Mouse (Mus musculus) limb, embryonic 11.5 days (tissue): ENCODE data around the gene Fam131a. TPM values are rescaled to one million over a fixed set of nuclear protein-coding genes. Genes with fewer than 3 reads are reported as not detected.

Experiments
- ATAC-seq: fragments of 200-750 bp; cut with Nextera tagmentation; 2 replicates; pipeline ENCODE4 v1.8.0; 2017; ENCODE audit warnings: low read depth; ENCODE audit not compliant: insufficient number of reproducible peaks, low FRiP score, low TSS enrichment
- DNase-seq: peaks from one replicate; pipeline ENCODE4 v3.0.0-alpha.2; 2015; ENCODE audit warnings: low spot score
- H3K27ac ChIP-seq: fragments of 300-500 bp; sonication (generic); replicated peaks from 2 replicates; pipeline ENCODE4 v1.5.1; 2014; ENCODE audit warnings: low read depth, mild to moderate bottlenecking, low read length
- H3K27me3 ChIP-seq: fragments of 300-500 bp; sonication (generic); 2 replicates; pipeline ENCODE4 v1.6.1; 2014; ENCODE audit warnings: mild to moderate bottlenecking, low read length, mixed read lengths; ENCODE audit not compliant: control insufficient read depth, insufficient read depth
- H3K36me3 ChIP-seq: fragments of 300-500 bp; sonication (generic); 2 replicates; pipeline ENCODE4 v1.6.1; 2014; ENCODE audit warnings: mild to moderate bottlenecking, low read length, moderate library complexity, mixed read lengths; ENCODE audit not compliant: control insufficient read depth, insufficient read depth
- H3K4me1 ChIP-seq: fragments of 300-500 bp; sonication (generic); 2 replicates; pipeline ENCODE4 v1.6.1; 2014; ENCODE audit warnings: low read length, mixed read lengths; ENCODE audit not compliant: control insufficient read depth, insufficient read depth
- H3K4me2 ChIP-seq: fragments of 300-500 bp; sonication (generic); 2 replicates; pipeline ENCODE4 v1.6.1; 2014; ENCODE audit warnings: low read depth, mild to moderate bottlenecking, moderate library complexity; ENCODE audit not compliant: severe bottlenecking
- H3K4me3 ChIP-seq: fragments of 300-500 bp; sonication (generic); 2 replicates; pipeline ENCODE4 v1.5.1; 2014; ENCODE audit warnings: low read depth, low read length
- H3K9ac ChIP-seq: fragments of 300-500 bp; sonication (generic); 2 replicates; pipeline ENCODE4 v1.6.1; 2014; ENCODE audit warnings: mild to moderate bottlenecking, low read length
- H3K9me3 ChIP-seq: fragments of 300-500 bp; sonication (generic); 2 replicates; pipeline ENCODE4 v1.6.1; 2016; ENCODE audit warnings: low read length; ENCODE audit not compliant: control insufficient read depth
- WGBS: fragments of 180-500 bp; shearing (Covaris S2); extraction: QIAGEN DNeasy Blood & Tissue Kit; methylation state at CpG from one replicate; pipeline ENCODE4 v1.1.7; 2014; 5-methylcytosine and 5-hydroxymethylcytosine counted together
- polyA plus RNA-seq: library from polyadenylated mRNA; unstranded; fragments of >200 nt; fragmentation: Nextera tagmentation; extraction: Ambion mirVana; gene quantifications from 2 replicates; pipeline ENCODE4 v1.2.1, GENCODE M21; 2014

The Fam131a gene
- polyA plus RNA-seq, 1 experiment from 2014 or later = 3.5 TPM

- no peak overlapping the region for H3K27ac ChIP-seq
- no peak overlapping the region for H3K4me3 ChIP-seq
- H3K27me3 ChIP-seq = no peaks in the 10 kb centered on the region
- no peak overlapping the region for H3K4me2 ChIP-seq
- ATAC-seq (peak; percentile 15; the same call in 1 of the 2 replicates), DNase-seq (peak; percentile 87)
- no peak overlapping the region for H3K9ac ChIP-seq
- peaks cover 17% of the 10 kb centered on the region for H3K36me3 ChIP-seq
- H3K4me1 ChIP-seq = peaks cover under 1% of the 10 kb centered on the region; the same call in 1 of the 2 replicates
- H3K9me3 ChIP-seq = no peaks in the 10 kb centered on the region
- 77% methylated on average over 19 of the region's 19 CpGs for WGBS
Observed at GRCm38 (mm10) chr16:20708939-20709734, 16.1 kb downstream of the Fam131a start.

- Histone ChIP-seq H3K27me3 (no peaks in the 10 kb centered on the region), H3K27ac (no peak overlapping the region), H3K4me3 (no peak overlapping the region), H3K4me2 (no peak overlapping the region), H3K4me1 (peaks cover 9% of the 10 kb centered on the region), H3K9me3 (no peaks in the 10 kb centered on the region), H3K36me3 (peaks cover 17% of the 10 kb centered on the region), H3K9ac (no peak overlapping the region)
- DNase-seq (no peak), ATAC-seq (no peak)
- WGBS = 91% methylated on average over 11 of the region's 11 CpGs
Observed at GRCm38 (mm10) chr16:20710370-20710769, 17.3 kb downstream of the Fam131a start.

GRCm38 (mm10) chr16:20710810-20711209 is 17.8 kb downstream of the Fam131a start:
- H3K4me2 ChIP-seq = no peak overlapping the region
- H3K4me3 ChIP-seq = no peak overlapping the region
- H3K9me3 ChIP-seq = no peaks in the 10 kb centered on the region
- no peaks in the 10 kb centered on the region for H3K27me3 ChIP-seq
- H3K9ac ChIP-seq = no peak overlapping the region
- DNase-seq (no peak), ATAC-seq (no peak)
- H3K27ac ChIP-seq = no peak overlapping the region
- H3K36me3 ChIP-seq = peaks cover 17% of the 10 kb centered on the region
- 83% methylated on average over 4 of the region's 4 CpGs for WGBS
- peaks cover 9% of the 10 kb centered on the region for H3K4me1 ChIP-seq

GRCm38 (mm10) chr16:20712190-20712589 is 19.1 kb downstream of the Fam131a start:
- Histone ChIP-seq H3K27me3 (no peaks in the 10 kb centered on the region), H3K4me2 (no peak overlapping the region), H3K4me3 (no peak overlapping the region), H3K36me3 (peaks cover 17% of the 10 kb centered on the region), H3K9me3 (no peaks in the 10 kb centered on the region), H3K9ac (no peak overlapping the region), H3K4me1 (peaks cover 16% of the 10 kb centered on the region), H3K27ac (no peak overlapping the region)
- ATAC-seq = no peak
- DNase-seq = no peak
- WGBS = 72% methylated on average over 9 of the region's 9 CpGs

- H3K27ac ChIP-seq = no peak overlapping the region
- DNase-seq (no peak), ATAC-seq (no peak)
- no peaks in the 10 kb centered on the region for H3K9me3 ChIP-seq
- H3K4me2 ChIP-seq = no peak overlapping the region
- H3K4me3 ChIP-seq = no peak overlapping the region
- no peaks in the 10 kb centered on the region for H3K27me3 ChIP-seq
- WGBS = 88% methylated on average over 7 of the region's 7 CpGs
- H3K9ac ChIP-seq = no peak overlapping the region
- H3K4me1 ChIP-seq = peaks cover 16% of the 10 kb centered on the region
- H3K36me3 ChIP-seq = peaks cover 17% of the 10 kb centered on the region
Observed at GRCm38 (mm10) chr16:20712889-20713288, 19.8 kb downstream of the Fam131a start.

- H3K27me3 ChIP-seq = no peaks in the 10 kb centered on the region
- ATAC-seq (no peak), DNase-seq (no peak)
- H3K36me3 ChIP-seq = peaks cover 14% of the 10 kb centered on the region
- no peak overlapping the region for H3K27ac ChIP-seq
- peaks cover 22% of the 10 kb centered on the region for H3K4me1 ChIP-seq
- no peaks in the 10 kb centered on the region for H3K9me3 ChIP-seq
- 45% methylated on average over 11 of the region's 11 CpGs for WGBS
- H3K9ac ChIP-seq = no peak overlapping the region
- peak overlapping the region; percentile 72 for H3K4me2 ChIP-seq
- H3K4me3 ChIP-seq = peak overlapping the region; percentile 49; the same call in 1 of the 2 replicates
Observed at GRCm38 (mm10) chr16:20714307-20715080, 21.5 kb downstream of the Fam131a start.

- no peak for DNase-seq
- no peak overlapping the region for H3K27ac ChIP-seq
Observed at GRCm38 (mm10) chr16:20715161-20715560, 22.1 kb downstream of the Fam131a start.

GRCm38 (mm10) chr16:20715566-20715965 is 22.5 kb downstream of the Fam131a start:
- ATAC-seq = no peak; the same call in 1 of the 2 replicates
- no peak for DNase-seq
- Histone ChIP-seq H3K4me3 (peak overlapping the region; percentile 49), H3K4me1 (peaks cover 22% of the 10 kb centered on the region), H3K36me3 (peaks cover 9% of the 10 kb centered on the region; the same call in 1 of the 2 replicates), H3K9ac (peak overlapping the region; percentile 70), H3K27me3 (no peaks in the 10 kb centered on the region), H3K4me2 (peak overlapping the region; percentile 72), H3K27ac (peak overlapping the region; percentile 68), H3K9me3 (no peaks in the 10 kb centered on the region)
- 2% methylated on average over 12 of the region's 12 CpGs for WGBS

More at GRCm38 (mm10) chr16:20715161-20715560, 22.1 kb downstream of the Fam131a start:
- 59% methylated on average over 2 of the region's 2 CpGs for WGBS
- H3K27me3 ChIP-seq = no peaks in the 10 kb centered on the region
- peaks cover 22% of the 10 kb centered on the region for H3K4me1 ChIP-seq
- peaks cover 11% of the 10 kb centered on the region for H3K36me3 ChIP-seq
- H3K4me2 ChIP-seq = peak overlapping the region; percentile 72
- no peak overlapping the region; the same call in 1 of the 2 replicates for H3K9ac ChIP-seq
- no peak for ATAC-seq
- H3K9me3 ChIP-seq = no peaks in the 10 kb centered on the region
- H3K4me3 ChIP-seq = peak overlapping the region; percentile 49
